Mouse (Mus musculus): ENCODE measurements at regions not wholly inside any gene's neighbourhood (a gene's known extent, or its start where the extent isn't known, plus 50 kb on each side); places are given as distances from the start of the nearest gene placed in this dataset.
A peak's percentile ranks its signal among the peaks of the same experiment; 100 is the strongest.

- no peak overlapping the region for H3K4me2 ChIP-seq (replicated peaks; ENCODE audit: low read depth, low read length)
- no peaks in the 10 kb centered on the region for H3K4me1 ChIP-seq (ENCODE audit: insufficient read depth, low read depth, low read length)
- WGBS = 73% methylated on average over 4 of the region's 4 CpGs
- no peaks in the 10 kb centered on the region for H3K27me3 ChIP-seq (replicated peaks; ENCODE audit: insufficient read depth, low read length)
- TF ChIP-seq CTCF (IDR thresholded peaks at IDR 0.05) = no peak
- no peak for TF ChIP-seq EP300 (IDR thresholded peaks at IDR 0.05)
- ATAC-seq = no peak
- H3K4me3 ChIP-seq (ENCODE audit: low read depth, low read length) = no peak overlapping the region
- no peaks in the 10 kb centered on the region for H3K36me3 ChIP-seq (ENCODE audit: insufficient read depth, low read length)
- DNase-seq (ENCODE audit: low spot score) = no peak
- H3K9ac ChIP-seq (replicated peaks; ENCODE audit: low read depth) = no peak overlapping the region
- H3K9me3 ChIP-seq (ENCODE audit: low read length) = no peaks in the 10 kb centered on the region
- no peak overlapping the region for H3K27ac ChIP-seq (ENCODE audit: low read length)
Observed at GRCm38 (mm10) chr1:92317131-92317530, 121.6 kb upstream of the Hdac4 start.

- TF ChIP-seq EP300 (IDR thresholded peaks at IDR 0.05) (no peak), CTCF (IDR thresholded peaks at IDR 0.05) (no peak)
- Histone ChIP-seq H3K36me3 (ENCODE audit: insufficient read depth, low read length) (no peaks in the 10 kb centered on the region), H3K4me1 (ENCODE audit: insufficient read depth, low read depth, low read length) (no peaks in the 10 kb centered on the region), H3K4me2 (replicated peaks; ENCODE audit: low read depth, low read length) (no peak overlapping the region), H3K27me3 (replicated peaks; ENCODE audit: insufficient read depth, low read length) (no peaks in the 10 kb centered on the region), H3K27ac (ENCODE audit: low read length) (no peak overlapping the region), H3K4me3 (ENCODE audit: low read depth, low read length) (no peak overlapping the region), H3K9me3 (ENCODE audit: low read length) (no peaks in the 10 kb centered on the region), H3K9ac (replicated peaks; ENCODE audit: low read depth) (no peak overlapping the region)
- ATAC-seq (peak; percentile 37), DNase-seq (ENCODE audit: low spot score) (peak; percentile 26)
- 14% methylated on average over 10 of the region's 10 CpGs for WGBS
Observed at GRCm38 (mm10) chr1:92316191-92316723, 120.8 kb upstream of the Hdac4 start.

GRCm38 (mm10) chr1:92313001-92313597 is 117.6 kb upstream of the Hdac4 start:
- Histone ChIP-seq H3K4me2 (replicated peaks; ENCODE audit: low read depth, low read length) (no peak overlapping the region), H3K4me1 (ENCODE audit: insufficient read depth, low read depth, low read length) (no peaks in the 10 kb centered on the region), H3K36me3 (ENCODE audit: insufficient read depth, low read length) (no peaks in the 10 kb centered on the region), H3K4me3 (ENCODE audit: low read depth, low read length) (no peak overlapping the region), H3K9me3 (ENCODE audit: low read length) (no peaks in the 10 kb centered on the region), H3K27me3 (replicated peaks; ENCODE audit: insufficient read depth, low read length) (no peaks in the 10 kb centered on the region), H3K27ac (ENCODE audit: low read length) (no peak overlapping the region), H3K9ac (replicated peaks; ENCODE audit: low read depth) (no peak overlapping the region)
- 74% methylated on average over 16 of the region's 16 CpGs for WGBS
- ATAC-seq (no peak), DNase-seq (ENCODE audit: low spot score) (no peak)
- TF ChIP-seq CTCF (IDR thresholded peaks at IDR 0.05) (no peak), EP300 (IDR thresholded peaks at IDR 0.05) (no peak)

- WGBS = 73% methylated on average over 2 of the region's 2 CpGs
- H3K36me3 ChIP-seq (ENCODE audit: insufficient read depth, low read length) = no peaks in the 10 kb centered on the region
- H3K27me3 ChIP-seq (replicated peaks; ENCODE audit: insufficient read depth, low read length) = no peaks in the 10 kb centered on the region
- no peak overlapping the region for H3K4me2 ChIP-seq (replicated peaks; ENCODE audit: low read depth, low read length)
- DNase-seq (ENCODE audit: low spot score) (no peak), ATAC-seq (no peak)
- no peaks in the 10 kb centered on the region for H3K9me3 ChIP-seq (ENCODE audit: low read length)
- no peak overlapping the region for H3K27ac ChIP-seq (ENCODE audit: low read length)
- no peaks in the 10 kb centered on the region for H3K4me1 ChIP-seq (ENCODE audit: insufficient read depth, low read depth, low read length)
- H3K4me3 ChIP-seq (ENCODE audit: low read depth, low read length) = no peak overlapping the region
- no peak overlapping the region for H3K9ac ChIP-seq (replicated peaks; ENCODE audit: low read depth)
- TF ChIP-seq CTCF (IDR thresholded peaks at IDR 0.05) (no peak), EP300 (IDR thresholded peaks at IDR 0.05) (no peak)
Observed at GRCm38 (mm10) chr1:92309883-92310282, 114.4 kb upstream of the Hdac4 start.

- no peaks in the 10 kb centered on the region for H3K9me3 ChIP-seq (ENCODE audit: low read length)
- no peak for ATAC-seq
- no peak for TF ChIP-seq CTCF (IDR thresholded peaks at IDR 0.05)
- no peak for TF ChIP-seq EP300 (IDR thresholded peaks at IDR 0.05)
- no peaks in the 10 kb centered on the region for H3K27me3 ChIP-seq (replicated peaks; ENCODE audit: insufficient read depth, low read length)
- H3K4me3 ChIP-seq (ENCODE audit: low read depth, low read length) = no peak overlapping the region
- no peak overlapping the region for H3K9ac ChIP-seq (replicated peaks; ENCODE audit: low read depth)
- WGBS = 81% methylated on average over 6 of the region's 6 CpGs
- H3K36me3 ChIP-seq (ENCODE audit: insufficient read depth, low read length) = no peaks in the 10 kb centered on the region
- no peaks in the 10 kb centered on the region for H3K4me1 ChIP-seq (ENCODE audit: insufficient read depth, low read depth, low read length)
- no peak for DNase-seq (ENCODE audit: low spot score)
- H3K4me2 ChIP-seq (replicated peaks; ENCODE audit: low read depth, low read length) = no peak overlapping the region
- no peak overlapping the region for H3K27ac ChIP-seq (ENCODE audit: low read length)
Observed at GRCm38 (mm10) chr1:92309381-92309780, 113.9 kb upstream of the Hdac4 start.

- H3K9me3 ChIP-seq (ENCODE audit: low read length) = no peaks in the 10 kb centered on the region
- no peaks in the 10 kb centered on the region for H3K27me3 ChIP-seq (replicated peaks; ENCODE audit: insufficient read depth, low read length)
- no peak overlapping the region for H3K4me3 ChIP-seq (ENCODE audit: low read depth, low read length)
- no peaks in the 10 kb centered on the region for H3K36me3 ChIP-seq (ENCODE audit: insufficient read depth, low read length)
- no peak for DNase-seq (ENCODE audit: low spot score)
- H3K9ac ChIP-seq (replicated peaks; ENCODE audit: low read depth) = no peak overlapping the region
- no peak for ATAC-seq
- TF ChIP-seq CTCF (IDR thresholded peaks at IDR 0.05) = no peak
- 58% methylated on average over 3 of the region's 3 CpGs for WGBS
- H3K4me2 ChIP-seq (replicated peaks; ENCODE audit: low read depth, low read length) = no peak overlapping the region
- no peaks in the 10 kb centered on the region for H3K4me1 ChIP-seq (ENCODE audit: insufficient read depth, low read depth, low read length)
- H3K27ac ChIP-seq (ENCODE audit: low read length) = no peak overlapping the region
Observed at GRCm38 (mm10) chr1:92308537-92308936, 113.0 kb upstream of the Hdac4 start.

GRCm38 (mm10) chr1:92306042-92306441 is 110.5 kb upstream of the Hdac4 start:
- H3K4me1 ChIP-seq (ENCODE audit: insufficient read depth, low read depth, low read length) = no peaks in the 10 kb centered on the region
- no peaks in the 10 kb centered on the region for H3K27me3 ChIP-seq (replicated peaks; ENCODE audit: insufficient read depth, low read length)
- 88% methylated on average over 4 of the region's 4 CpGs for WGBS
- no peak overlapping the region for H3K4me3 ChIP-seq (ENCODE audit: low read depth, low read length)
- no peaks in the 10 kb centered on the region for H3K9me3 ChIP-seq (ENCODE audit: low read length)
- ATAC-seq (no peak), DNase-seq (ENCODE audit: low spot score) (no peak)
- no peak overlapping the region for H3K9ac ChIP-seq (replicated peaks; ENCODE audit: low read depth)
- TF ChIP-seq EP300 (IDR thresholded peaks at IDR 0.05) (no peak), CTCF (IDR thresholded peaks at IDR 0.05) (no peak)
- no peaks in the 10 kb centered on the region for H3K36me3 ChIP-seq (ENCODE audit: insufficient read depth, low read length)
- H3K4me2 ChIP-seq (replicated peaks; ENCODE audit: low read depth, low read length) = no peak overlapping the region
- no peak overlapping the region for H3K27ac ChIP-seq (ENCODE audit: low read length)

Measured in lung, postnatal 0 days (tissue).